Mouse (Mus musculus): Measurements from ENCODE around the gene Cemip2.
A peak's percentile ranks its signal among the peaks of the same experiment; 100 is the strongest.

The Cemip2 gene

GRCm38 (mm10) chr19:21780663-21781062, 2.5 kb downstream of the Cemip2 start:
- DNase-seq (ENCODE audit: low read depth): no peak

- DNase-seq (ENCODE audit: low read depth): no peak
These were observed 3.1 kb downstream of the Cemip2 start for GRCm38 (mm10) chr19:21781066-21781786.

DNA sequence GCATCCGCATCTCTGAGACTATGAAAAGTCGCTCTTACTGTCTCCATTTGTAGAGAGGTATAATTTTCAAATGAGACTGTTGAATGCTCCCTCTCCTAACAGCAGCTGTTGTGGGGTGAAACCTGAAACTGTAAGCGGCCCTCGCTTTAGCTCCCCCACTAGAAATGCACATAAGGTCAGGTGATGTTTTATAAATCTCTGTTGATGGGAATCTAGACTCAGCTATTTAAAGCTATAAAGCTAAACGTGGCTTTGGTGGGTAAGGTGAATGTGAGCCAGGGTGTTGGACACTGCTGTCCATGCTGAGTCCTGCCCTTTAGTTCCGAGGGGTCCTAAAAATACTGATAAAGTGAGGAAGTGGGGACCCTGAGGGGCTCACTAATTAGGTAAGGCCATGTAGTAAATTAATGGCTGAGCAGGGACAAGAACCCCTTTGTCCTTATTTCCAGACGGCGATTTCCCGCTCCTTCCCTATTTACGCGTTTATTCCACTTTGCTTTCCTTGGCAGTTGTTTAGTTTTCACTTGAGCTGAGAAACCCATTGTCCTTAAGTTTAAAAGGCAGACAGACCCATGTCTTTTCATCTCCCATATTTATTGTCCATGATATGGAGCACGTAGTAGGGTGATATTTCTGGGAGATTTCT, 3.8 kb downstream of the Cemip2 start:
- no peak for DNase-seq (ENCODE audit: low read depth)

GRCm38 (mm10) chr19:21783717-21784116, 5.6 kb downstream of the Cemip2 start:
- DNase-seq (ENCODE audit: low read depth): no peak

GRCm38 (mm10) chr19:21784331-21785131, 6.4 kb downstream of the Cemip2 start:
- DNase-seq (ENCODE audit: low read depth): no peak

DNA sequence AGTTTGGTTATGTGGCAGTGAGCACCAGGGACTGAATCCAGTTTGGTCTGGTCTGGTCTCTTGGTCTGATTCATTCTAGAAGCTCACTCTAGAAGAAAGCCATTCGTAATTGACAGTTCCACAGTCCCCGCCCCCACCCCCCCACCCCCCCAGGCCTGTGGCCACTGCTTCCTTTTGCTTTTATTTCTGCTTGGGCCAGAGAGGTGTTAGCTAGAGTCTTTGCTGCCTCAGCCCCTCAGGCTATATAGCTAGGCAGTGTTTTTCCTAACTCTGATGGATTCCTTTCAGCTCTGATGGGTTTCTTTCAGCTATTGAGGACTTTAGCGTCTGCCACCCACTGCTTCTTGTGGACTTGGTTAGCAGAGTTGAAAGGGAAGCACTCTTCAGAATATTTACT, 7.0 kb downstream of the Cemip2 start:
- DNase-seq (ENCODE audit: low read depth): no peak

DNA sequence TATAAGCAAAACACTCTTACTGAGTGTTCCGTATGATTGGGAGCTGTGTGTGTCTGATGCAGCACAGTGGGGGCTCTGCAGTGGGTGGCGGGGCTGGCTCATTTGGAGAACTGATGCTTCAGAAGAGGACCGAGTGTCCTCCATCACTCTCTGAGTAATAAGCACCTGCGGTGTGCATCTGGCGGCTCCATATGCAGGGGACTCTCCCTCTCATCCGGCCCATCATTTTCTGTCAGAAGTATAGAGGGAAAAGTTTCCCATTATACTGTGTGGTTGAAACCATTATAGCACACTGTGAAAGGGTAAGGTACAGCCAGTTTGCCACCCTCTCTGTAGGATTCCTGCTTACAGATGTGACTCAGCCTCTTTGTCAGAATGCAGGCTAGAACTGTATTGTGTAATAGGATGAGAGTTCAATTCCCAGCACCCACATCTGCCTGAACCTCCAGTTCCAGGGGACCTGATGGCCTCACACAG, 8.9 kb downstream of the Cemip2 start:
- DNase-seq (ENCODE audit: low read depth): no peak

- no peak for DNase-seq (ENCODE audit: low read depth)
These were observed 10.9 kb downstream of the Cemip2 start for GRCm38 (mm10) chr19:21788999-21789398.

DNA sequence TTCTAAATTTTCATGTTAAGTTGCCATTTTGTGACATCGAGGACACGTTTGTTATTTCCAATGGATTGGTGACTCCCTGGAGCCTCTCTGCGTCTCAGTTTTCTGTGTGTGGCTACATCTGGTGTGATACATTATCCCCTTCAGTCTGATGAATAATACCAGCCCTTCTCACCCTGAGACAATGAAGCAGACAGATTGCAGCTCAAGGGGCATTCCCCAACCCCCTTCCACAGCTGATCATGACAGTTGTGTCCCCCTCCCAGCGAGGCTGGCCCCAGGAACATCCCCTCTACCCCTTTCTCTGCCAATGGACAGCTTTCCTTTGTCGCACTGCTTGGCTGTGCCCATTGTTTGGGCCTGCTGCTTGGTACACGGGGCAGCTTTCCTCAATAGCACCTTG, 11.5 kb downstream of the Cemip2 start:
- no peak for DNase-seq (ENCODE audit: low read depth)

DNA sequence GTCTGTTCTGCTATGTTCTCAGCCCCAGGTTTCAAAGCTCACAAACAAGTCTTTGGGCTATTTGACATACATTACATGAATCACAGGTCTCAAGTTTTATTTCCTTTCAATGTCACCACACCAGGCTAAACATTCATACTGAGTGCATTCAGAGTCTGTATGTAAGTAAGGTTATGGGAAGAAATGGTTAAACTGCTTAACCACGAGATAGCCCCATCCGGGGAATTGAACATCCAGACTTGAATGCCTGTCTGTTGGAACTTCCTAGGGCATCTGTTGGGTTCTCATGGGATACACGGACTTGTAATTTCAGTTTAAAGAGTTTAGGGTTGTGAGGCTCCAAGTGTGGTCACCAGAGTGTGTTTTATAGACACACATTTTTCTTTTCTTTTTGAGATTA, 13.2 kb downstream of the Cemip2 start:
- no peak for DNase-seq (ENCODE audit: low read depth)

DNA sequence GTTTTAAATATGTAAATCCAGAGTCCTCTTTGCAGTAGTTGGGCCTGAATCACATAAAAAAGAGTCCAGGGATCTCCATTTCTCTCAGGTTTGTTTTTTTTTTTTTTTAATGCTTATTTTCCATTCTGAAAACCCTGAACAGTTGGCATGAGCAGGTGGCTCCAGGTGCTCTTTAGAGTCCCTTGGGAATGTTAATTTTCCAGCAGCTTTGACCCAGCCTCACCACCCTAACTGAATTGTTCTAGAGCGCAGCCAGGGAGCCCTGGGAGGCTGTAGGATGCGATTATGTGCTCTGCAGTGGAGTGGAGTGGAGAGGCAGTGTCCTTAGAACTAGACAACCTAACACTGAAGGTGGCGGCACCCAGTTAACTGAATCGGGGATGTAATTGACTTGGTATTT, 13.7 kb downstream of the Cemip2 start:
- no peak for DNase-seq (ENCODE audit: low read depth)

GRCm38 (mm10) chr19:21792587-21793175, 14.5 kb downstream of the Cemip2 start:
- DNase-seq (ENCODE audit: low read depth): no peak

DNA sequence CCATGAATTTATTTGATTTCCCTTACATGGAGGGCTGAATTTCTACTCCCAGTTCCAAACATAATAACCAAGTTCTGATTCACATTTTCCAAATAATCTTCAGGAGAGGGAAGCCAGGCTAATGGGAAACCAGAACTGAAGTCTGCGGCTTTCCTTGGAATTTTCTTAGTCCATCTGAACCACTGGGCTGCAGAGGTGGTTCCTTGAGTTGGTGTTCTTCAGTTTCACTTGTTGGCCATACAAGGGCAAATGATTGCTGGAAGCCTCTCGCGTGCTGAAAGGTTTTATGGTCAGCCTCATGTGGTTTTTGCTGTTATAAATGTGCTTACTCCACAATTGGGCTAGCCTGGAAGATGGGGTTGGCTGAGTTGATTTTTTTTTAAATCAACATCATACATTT, 16.4 kb downstream of the Cemip2 start:
- DNase-seq (ENCODE audit: low read depth): peak; percentile 86

DNA sequence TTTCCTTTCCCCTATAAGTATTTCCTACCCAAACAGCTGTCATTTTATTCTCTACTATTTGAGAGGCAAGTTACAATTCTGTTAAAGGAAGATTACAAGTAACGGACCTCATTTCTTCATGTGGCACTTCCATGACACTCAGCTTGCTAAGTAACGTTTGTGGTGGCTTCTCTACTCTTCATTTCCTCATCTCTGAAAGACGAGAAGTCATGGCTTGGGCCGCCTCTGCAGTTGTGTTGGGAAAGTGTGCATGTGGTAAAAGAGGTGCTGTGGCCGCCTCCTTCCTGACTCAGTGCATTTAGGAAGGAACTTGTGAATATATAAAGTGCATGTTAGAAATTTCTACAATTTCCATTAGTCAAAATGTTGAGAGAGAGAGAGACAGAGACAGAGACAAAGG, 18.2 kb downstream of the Cemip2 start:
- no peak for DNase-seq (ENCODE audit: low read depth)

DNA sequence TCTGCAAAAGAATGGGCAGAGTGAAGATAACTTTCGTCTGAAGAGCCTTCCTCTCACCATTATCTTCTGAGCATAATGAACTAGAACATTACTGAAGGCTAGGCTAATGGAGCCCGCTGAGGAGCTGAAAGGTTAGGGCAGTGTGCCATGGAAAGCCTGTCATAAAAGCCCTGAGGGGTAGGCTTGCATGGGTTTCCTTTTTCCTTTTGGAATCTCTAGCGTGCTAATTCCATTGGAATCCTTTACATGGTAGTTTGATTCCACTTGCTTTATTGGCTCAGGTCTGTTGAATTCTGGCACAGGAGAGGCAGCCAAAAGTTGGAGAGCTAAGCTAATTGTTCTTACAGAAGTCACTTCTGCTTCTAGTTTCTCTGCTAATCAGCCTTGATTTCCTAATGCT, 20.6 kb downstream of the Cemip2 start:
- no peak for DNase-seq (ENCODE audit: low read depth)

GRCm38 (mm10) chr19:21799410-21800373, 21.6 kb downstream of the Cemip2 start:
- no peak for DNase-seq (ENCODE audit: low read depth)

- DNase-seq (ENCODE audit: low read depth): no peak
These were observed 26.3 kb downstream of the Cemip2 start for GRCm38 (mm10) chr19:21804488-21804887.

GRCm38 (mm10) chr19:21805305-21805704, 27.2 kb downstream of the Cemip2 start:
- no peak for DNase-seq (ENCODE audit: low read depth)

DNA sequence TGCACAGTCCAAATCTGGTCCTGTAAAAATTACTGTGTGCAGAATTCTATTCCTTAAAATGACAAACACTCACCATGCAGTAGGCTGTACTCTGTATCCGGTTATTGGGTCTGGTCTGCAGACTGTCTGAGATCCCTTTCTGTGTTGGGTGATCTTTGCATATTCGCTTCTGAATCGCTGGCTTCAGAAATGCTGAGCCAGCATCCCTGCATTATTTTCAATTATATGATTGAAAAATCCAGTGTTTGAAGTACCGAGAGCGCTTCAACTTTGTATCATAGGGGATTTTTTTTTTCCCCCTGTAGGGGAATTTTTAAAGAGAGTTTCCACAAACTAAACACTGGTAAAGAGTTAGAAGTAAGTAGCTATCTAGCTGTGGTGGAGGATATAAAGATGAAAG, 32.0 kb downstream of the Cemip2 start:
- no peak for DNase-seq (ENCODE audit: low read depth)

GRCm38 (mm10) chr19:21813560-21813959, 35.4 kb downstream of the Cemip2 start:
- DNase-seq (ENCODE audit: low read depth): no peak

DNA sequence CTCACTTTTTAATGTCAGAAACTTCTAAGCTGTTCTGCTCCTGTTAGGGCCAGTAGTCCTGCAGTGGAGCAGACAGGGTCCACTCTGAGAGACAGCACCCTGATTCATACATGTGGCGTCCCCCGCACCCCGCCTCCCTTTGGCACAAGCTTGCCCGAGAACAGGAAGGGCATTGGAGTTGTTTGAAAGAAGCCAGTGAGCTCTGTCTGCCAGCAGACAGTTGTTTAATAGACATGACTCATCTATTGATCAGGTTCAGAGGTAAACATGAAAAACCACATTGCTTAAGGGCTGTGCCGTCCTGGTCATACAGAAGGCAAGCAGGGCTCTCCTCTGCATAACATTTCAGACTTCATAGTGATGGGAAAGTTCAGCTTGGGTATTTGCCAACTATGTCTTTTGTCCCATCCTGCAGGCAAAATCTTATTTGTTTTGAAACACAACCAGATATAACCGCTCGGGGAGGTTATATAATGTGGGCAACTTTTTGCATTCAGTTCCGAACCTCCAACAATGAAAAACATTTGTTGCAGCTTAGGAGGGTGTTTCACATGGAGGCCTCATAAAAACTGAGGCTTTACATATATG, 36.4 kb downstream of the Cemip2 start:
- DNase-seq (ENCODE audit: low read depth): no peak

Data from fibroblast of lung, adult 2 months (primary cell).